Mouse (Mus musculus) embryonic facial prominence, embryonic 12.5 days (tissue): ENCODE results near the gene Slco4a1. TPM values are rescaled to one million over a fixed set of nuclear protein-coding genes. Genes with fewer than 3 reads are reported as not detected.

ENCODE experiments used
- ATAC-seq: fragments of 200-750 bp; cut with Nextera tagmentation; 2 replicates; pipeline ENCODE4 v1.8.0; 2017; ENCODE audit not compliant: insufficient number of reproducible peaks, insufficient read depth, low FRiP score, low TSS enrichment
- H3K27ac ChIP-seq: fragments of 300-500 bp; sonication (generic); 2 replicates; pipeline ENCODE4 v1.5.1; 2016; ENCODE audit warnings: mild to moderate bottlenecking
- H3K27me3 ChIP-seq: fragments of 300-500 bp; sonication (generic); 2 replicates; pipeline ENCODE4 v1.6.1; 2016; ENCODE audit warnings: mild to moderate bottlenecking, moderate library complexity
- H3K36me3 ChIP-seq: fragments of 300-500 bp; sonication (generic); 2 replicates; pipeline ENCODE4 v1.6.1; 2016; ENCODE audit warnings: mild to moderate bottlenecking
- H3K4me1 ChIP-seq: fragments of 300-500 bp; sonication (generic); 2 replicates; pipeline ENCODE4 v1.6.1; 2016
- H3K4me2 ChIP-seq: fragments of 300-500 bp; sonication (generic); replicated peaks from 2 replicates; pipeline ENCODE4 v1.6.1; 2016; ENCODE audit warnings: mild to moderate bottlenecking, moderate library complexity
- H3K4me3 ChIP-seq: fragments of 300-500 bp; sonication (generic); 2 replicates; pipeline ENCODE4 v1.5.1; 2016; ENCODE audit warnings: mild to moderate bottlenecking
- H3K9ac ChIP-seq: fragments of 300-500 bp; sonication (generic); 2 replicates; pipeline ENCODE4 v1.6.1; 2016; ENCODE audit warnings: mild to moderate bottlenecking, moderate library complexity
- H3K9me3 ChIP-seq: fragments of 300-500 bp; sonication (generic); 2 replicates; pipeline ENCODE4 v1.6.1; 2016; ENCODE audit warnings: mild to moderate bottlenecking, moderate library complexity
- WGBS: fragments of 180-500 bp; shearing (Covaris S2); methylation state at CpG from one replicate; pipeline ENCODE4 v1.1.7; 2016; 5-methylcytosine and 5-hydroxymethylcytosine counted together
- polyA plus RNA-seq: library from polyadenylated mRNA; unstranded; fragments of >200 nt; fragmentation: Nextera tagmentation; extraction: Ambion mirVana; gene quantifications from 2 replicates; pipeline ENCODE4 v1.2.1, GENCODE M21; 2016

Gene Slco4a1
- polyA plus RNA-seq, 1 experiment from 2014 or later, result 2.0 TPM

GRCm38 (mm10) chr2:180432751-180433150 lies 23.3 kb upstream of the Slco4a1 start:
- H3K9ac ChIP-seq, result no peak overlapping the region
- no peak for ATAC-seq

GRCm38 (mm10) chr2:180433350-180433749 lies 22.7 kb upstream of the Slco4a1 start:
- no peak overlapping the region for H3K27ac ChIP-seq
- 66% methylated on average over 7 of the region's 7 CpGs for WGBS
- H3K9me3 ChIP-seq, result no peaks in the 10 kb centered on the region
- no peak for ATAC-seq
- 0 out of 2 replicates have a peak, but pooled peaks cover 3% of the 10 kb centered on the region for H3K4me1 ChIP-seq
- H3K4me2 ChIP-seq, result no peak overlapping the region
- H3K4me3 ChIP-seq, result no peak overlapping the region
- H3K36me3 ChIP-seq, result no peaks in the 10 kb centered on the region
- no peaks in the 10 kb centered on the region for H3K27me3 ChIP-seq
- H3K9ac ChIP-seq, result no peak overlapping the region

More at GRCm38 (mm10) chr2:180432751-180433150, 23.3 kb upstream of the Slco4a1 start:
- no peak overlapping the region for H3K27ac ChIP-seq
- H3K27me3 ChIP-seq, result no peaks in the 10 kb centered on the region
- 70% methylated on average over 10 of the region's 10 CpGs for WGBS
- no peaks in the 10 kb centered on the region for H3K36me3 ChIP-seq
- H3K4me2 ChIP-seq, result no peak overlapping the region
- no peak overlapping the region for H3K4me3 ChIP-seq
- H3K4me1 ChIP-seq, result 0 out of 2 replicates have a peak, but pooled peaks cover 3% of the 10 kb centered on the region
- no peaks in the 10 kb centered on the region for H3K9me3 ChIP-seq

GRCm38 (mm10) chr2:180435341-180435926 lies 20.6 kb upstream of the Slco4a1 start:
- no peak overlapping the region for H3K9ac ChIP-seq
- WGBS, result 66% methylated on average over 4 of the region's 4 CpGs
- no peak overlapping the region for H3K4me3 ChIP-seq
- H3K36me3 ChIP-seq, result no peaks in the 10 kb centered on the region
- H3K4me1 ChIP-seq, result 0 out of 2 replicates have a peak, but pooled peaks cover 3% of the 10 kb centered on the region
- no peaks in the 10 kb centered on the region for H3K27me3 ChIP-seq
- H3K4me2 ChIP-seq, result no peak overlapping the region
- H3K9me3 ChIP-seq, result no peaks in the 10 kb centered on the region
- ATAC-seq, result no peak
- H3K27ac ChIP-seq, result no peak overlapping the region

- 0 out of 2 replicates have a peak, but pooled peaks cover 8% of the 10 kb centered on the region for H3K4me1 ChIP-seq
- no peak overlapping the region for H3K4me2 ChIP-seq
- 62% methylated on average over 5 of the region's 5 CpGs for WGBS
- no peaks in the 10 kb centered on the region for H3K9me3 ChIP-seq
- H3K27me3 ChIP-seq, result no peaks in the 10 kb centered on the region
- no peak overlapping the region for H3K9ac ChIP-seq
- no peak overlapping the region for H3K27ac ChIP-seq
- no peak overlapping the region for H3K4me3 ChIP-seq
- ATAC-seq, result no peak
- H3K36me3 ChIP-seq, result no peaks in the 10 kb centered on the region
Measured at GRCm38 (mm10) chr2:180437149-180437864, 18.7 kb upstream of the Slco4a1 start.

- Histone ChIP-seq H3K4me1 (0 out of 2 replicates have a peak, but pooled peaks cover 8% of the 10 kb centered on the region), H3K27ac (no peak overlapping the region), H3K4me3 (no peak overlapping the region), H3K4me2 (no peak overlapping the region), H3K9ac (no peak overlapping the region), H3K27me3 (no peaks in the 10 kb centered on the region), H3K36me3 (no peaks in the 10 kb centered on the region), H3K9me3 (no peaks in the 10 kb centered on the region)
- no peak for ATAC-seq
- 79% methylated on average over 3 of the region's 3 CpGs for WGBS
Measured at GRCm38 (mm10) chr2:180439791-180440190, 16.3 kb upstream of the Slco4a1 start.

- H3K9ac ChIP-seq, result no peak overlapping the region
- no peaks in the 10 kb centered on the region for H3K27me3 ChIP-seq
- no peak overlapping the region for H3K4me3 ChIP-seq
- ATAC-seq, result no peak
- H3K4me1 ChIP-seq, result 0 out of 2 replicates have a peak, but pooled peaks cover 5% of the 10 kb centered on the region
- WGBS, result 47% methylated on average over 9 of the region's 9 CpGs
- H3K36me3 ChIP-seq, result no peaks in the 10 kb centered on the region
- no peaks in the 10 kb centered on the region for H3K9me3 ChIP-seq
- no peak overlapping the region for H3K4me2 ChIP-seq
- no peak overlapping the region for H3K27ac ChIP-seq
Measured at GRCm38 (mm10) chr2:180440596-180441332, 15.3 kb upstream of the Slco4a1 start.

- Histone ChIP-seq H3K36me3 (no peaks in the 10 kb centered on the region), H3K9ac (no peak overlapping the region), H3K27ac (no peak overlapping the region), H3K9me3 (no peaks in the 10 kb centered on the region), H3K4me2 (no peak overlapping the region), H3K4me3 (no peak overlapping the region), H3K4me1 (0 out of 2 replicates have a peak, but pooled peaks cover 5% of the 10 kb centered on the region), H3K27me3 (no peaks in the 10 kb centered on the region)
- WGBS, result 72% methylated on average over 5 of the region's 5 CpGs
- no peak for ATAC-seq
Measured at GRCm38 (mm10) chr2:180442061-180442460, 14.0 kb upstream of the Slco4a1 start.

GRCm38 (mm10) chr2:180443861-180444260 lies 12.2 kb upstream of the Slco4a1 start:
- H3K36me3 ChIP-seq, result no peaks in the 10 kb centered on the region
- H3K9me3 ChIP-seq, result no peaks in the 10 kb centered on the region
- H3K4me2 ChIP-seq, result no peak overlapping the region
- ATAC-seq, result no peak
- H3K27ac ChIP-seq, result no peak overlapping the region
- H3K9ac ChIP-seq, result no peak overlapping the region
- WGBS, result 65% methylated on average over 7 of the region's 7 CpGs
- no peaks in the 10 kb centered on the region; the same call in 1 of the 2 replicates for H3K27me3 ChIP-seq
- H3K4me3 ChIP-seq, result no peak overlapping the region
- 0 out of 2 replicates have a peak, but pooled peaks cover 5% of the 10 kb centered on the region for H3K4me1 ChIP-seq

- ATAC-seq, result no peak
- WGBS, result 65% methylated on average over 8 of the region's 9 CpGs
- Histone ChIP-seq H3K4me1 (0 out of 2 replicates have a peak, but pooled peaks cover 5% of the 10 kb centered on the region), H3K9me3 (no peaks in the 10 kb centered on the region), H3K4me3 (no peak overlapping the region), H3K36me3 (no peaks in the 10 kb centered on the region), H3K9ac (no peak overlapping the region), H3K27ac (no peak overlapping the region), H3K27me3 (no peaks in the 10 kb centered on the region; the same call in 1 of the 2 replicates), H3K4me2 (no peak overlapping the region)
Measured at GRCm38 (mm10) chr2:180444957-180445785, 10.9 kb upstream of the Slco4a1 start.

- 0 out of 2 replicates have a peak, but pooled peaks cover under 1% of the 10 kb centered on the region for H3K4me1 ChIP-seq
- no peak overlapping the region for H3K27ac ChIP-seq
- no peak overlapping the region for H3K9ac ChIP-seq
- no peaks in the 10 kb centered on the region for H3K36me3 ChIP-seq
- no peak overlapping the region for H3K4me3 ChIP-seq
- no peak overlapping the region for H3K4me2 ChIP-seq
- no peak for ATAC-seq
- WGBS, result 92% methylated on average over 1 of the region's 1 CpGs
- no peaks in the 10 kb centered on the region for H3K9me3 ChIP-seq
- H3K27me3 ChIP-seq, result no peaks in the 10 kb centered on the region; the same call in 1 of the 2 replicates
Measured at GRCm38 (mm10) chr2:180445962-180446361, 10.1 kb upstream of the Slco4a1 start.

- H3K4me2 ChIP-seq, result no peak overlapping the region
- H3K36me3 ChIP-seq, result no peaks in the 10 kb centered on the region
- ATAC-seq, result no peak
- no peak overlapping the region for H3K9ac ChIP-seq
- no peaks in the 10 kb centered on the region for H3K9me3 ChIP-seq
- no peaks in the 10 kb centered on the region for H3K4me1 ChIP-seq
- no peak overlapping the region for H3K27ac ChIP-seq
- H3K27me3 ChIP-seq, result no peaks in the 10 kb centered on the region; the same call in 1 of the 2 replicates
- 71% methylated on average over 5 of the region's 5 CpGs for WGBS
- no peak overlapping the region for H3K4me3 ChIP-seq
Measured at GRCm38 (mm10) chr2:180449007-180449406, 7.0 kb upstream of the Slco4a1 start.
